Mouse (Mus musculus): ENCODE results near the gene Pik3cb. TPM values are rescaled to one million over a fixed set of nuclear protein-coding genes. Genes with fewer than 3 reads are reported as not detected.

Pik3cb gene
- total and polyA plus RNA-seq, 2 experiments from 2014 or later: 3.8 to 5.8 TPM

DNA sequence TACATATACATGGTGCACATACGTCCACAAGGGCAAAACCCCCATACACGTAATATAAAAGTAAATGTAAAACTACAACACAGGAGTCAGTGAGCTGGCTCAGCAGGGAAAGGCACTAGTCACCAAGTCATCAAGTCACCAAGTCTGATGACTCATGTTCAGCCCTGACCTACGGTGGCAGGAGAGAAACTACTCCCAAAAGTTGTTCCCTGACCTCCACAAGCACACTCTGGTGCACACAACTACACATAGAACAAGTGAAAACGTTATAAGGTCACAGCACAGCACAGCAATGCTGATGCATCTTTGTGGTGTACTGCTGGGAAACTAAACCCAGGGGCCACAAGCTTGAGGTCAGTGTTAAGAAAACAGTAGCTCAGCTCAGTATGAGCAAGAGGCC lies 49.9 kb downstream of the Pik3cb start:
- H3K9ac ChIP-seq (replicated peaks; ENCODE audit: low read length, poor library complexity, severe bottlenecking): no peak overlapping the region
- no peak overlapping the region for H3K27ac ChIP-seq (ENCODE audit: low read depth, low read length)
- TF ChIP-seq CTCF (IDR thresholded peaks at IDR 0.05): no peak
- ATAC-seq (ENCODE audit: low FRiP score): no peak
- H3K9me3 ChIP-seq (ENCODE audit: low read length): no peaks in the 10 kb centered on the region
- WGBS: 88% methylated on average over 4 of the region's 4 CpGs
- H3K36me3 ChIP-seq (ENCODE audit: insufficient read depth, low read length): peaks cover 5% of the 10 kb centered on the region; the same call in 1 of the 2 replicates
- H3K4me3 ChIP-seq (ENCODE audit: low read depth, low read length): no peak overlapping the region
- no peak for DNase-seq (ENCODE audit: low spot score)
- H3K27me3 ChIP-seq (ENCODE audit: insufficient read depth, low read length): no peaks in the 10 kb centered on the region
- H3K4me1 ChIP-seq (ENCODE audit: insufficient read depth, low read length): no peaks in the 10 kb centered on the region
- H3K4me2 ChIP-seq (ENCODE audit: low read depth, low read length, poor library complexity, severe bottlenecking): no peak overlapping the region

DNA sequence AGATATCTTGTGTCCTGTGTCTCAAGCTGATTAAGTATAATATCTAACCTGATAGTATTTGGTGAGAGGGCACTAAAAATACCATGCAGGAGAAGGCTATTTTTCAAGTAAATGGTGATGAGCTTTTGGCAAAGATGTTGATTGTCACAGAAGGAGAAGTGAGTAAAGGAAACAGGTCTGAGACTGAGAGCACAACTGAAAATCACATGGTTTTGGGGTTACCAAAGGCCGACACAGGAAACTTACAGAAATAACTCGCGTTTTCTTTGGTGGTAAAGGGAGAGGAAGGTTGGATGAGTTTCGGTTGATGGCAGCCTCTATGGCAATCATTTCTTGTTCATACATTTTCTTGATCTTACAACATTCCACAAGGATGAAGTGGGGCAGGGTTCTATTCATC lies 50.5 kb downstream of the Pik3cb start:
- Histone ChIP-seq H3K9me3 (ENCODE audit: low read length) (no peaks in the 10 kb centered on the region), H3K4me2 (ENCODE audit: low read depth, low read length, poor library complexity, severe bottlenecking) (no peak overlapping the region), H3K4me3 (ENCODE audit: low read depth, low read length) (no peak overlapping the region), H3K36me3 (ENCODE audit: insufficient read depth, low read length) (peaks cover 5% of the 10 kb centered on the region; the same call in 1 of the 2 replicates), H3K9ac (replicated peaks; ENCODE audit: low read length, poor library complexity, severe bottlenecking) (no peak overlapping the region), H3K27me3 (ENCODE audit: insufficient read depth, low read length) (no peaks in the 10 kb centered on the region), H3K27ac (ENCODE audit: low read depth, low read length) (no peak overlapping the region), H3K4me1 (ENCODE audit: insufficient read depth, low read length) (no peaks in the 10 kb centered on the region)
- no peak for DNase-seq (ENCODE audit: low spot score)
- TF ChIP-seq CTCF (IDR thresholded peaks at IDR 0.05): no peak
- ATAC-seq (ENCODE audit: low FRiP score): no peak
- WGBS: 97% methylated on average over 4 of the region's 4 CpGs

DNA sequence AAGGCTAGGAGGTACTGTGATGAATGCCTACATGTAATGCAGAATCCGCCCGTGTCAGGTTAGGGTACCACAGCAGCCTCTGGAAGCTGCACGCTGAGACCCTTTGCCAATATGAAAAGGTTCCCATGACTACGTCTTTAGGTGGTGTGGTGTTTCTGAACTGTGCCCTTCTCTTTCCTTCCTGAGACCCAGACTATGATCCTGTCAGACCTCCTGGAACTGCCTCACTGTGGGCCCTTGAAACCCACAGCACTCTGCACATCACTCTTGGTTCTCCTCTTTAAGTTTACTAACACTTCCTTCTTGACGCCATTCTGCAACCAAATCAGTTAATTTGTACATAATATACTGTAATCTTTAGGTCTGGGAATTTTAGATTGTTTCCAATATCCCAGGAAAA lies 58.7 kb downstream of the Pik3cb start:
- no peak overlapping the region for H3K27ac ChIP-seq (ENCODE audit: low read depth, low read length)
- no peaks in the 10 kb centered on the region for H3K4me1 ChIP-seq (ENCODE audit: insufficient read depth, low read length)
- no peak for TF ChIP-seq CTCF (IDR thresholded peaks at IDR 0.05)
- 93% methylated on average over 5 of the region's 5 CpGs for WGBS
- no peak overlapping the region for H3K4me3 ChIP-seq (ENCODE audit: low read depth, low read length)
- H3K4me2 ChIP-seq (ENCODE audit: low read depth, low read length, poor library complexity, severe bottlenecking): no peak overlapping the region
- no peak overlapping the region for H3K9ac ChIP-seq (replicated peaks; ENCODE audit: low read length, poor library complexity, severe bottlenecking)
- no peaks in the 10 kb centered on the region for H3K9me3 ChIP-seq (ENCODE audit: low read length)
- ATAC-seq (ENCODE audit: low FRiP score) (no peak), DNase-seq (ENCODE audit: low spot score) (no peak)
- H3K27me3 ChIP-seq (ENCODE audit: insufficient read depth, low read length): no peaks in the 10 kb centered on the region
- H3K36me3 ChIP-seq (ENCODE audit: insufficient read depth, low read length): peaks cover 4% of the 10 kb centered on the region

DNA sequence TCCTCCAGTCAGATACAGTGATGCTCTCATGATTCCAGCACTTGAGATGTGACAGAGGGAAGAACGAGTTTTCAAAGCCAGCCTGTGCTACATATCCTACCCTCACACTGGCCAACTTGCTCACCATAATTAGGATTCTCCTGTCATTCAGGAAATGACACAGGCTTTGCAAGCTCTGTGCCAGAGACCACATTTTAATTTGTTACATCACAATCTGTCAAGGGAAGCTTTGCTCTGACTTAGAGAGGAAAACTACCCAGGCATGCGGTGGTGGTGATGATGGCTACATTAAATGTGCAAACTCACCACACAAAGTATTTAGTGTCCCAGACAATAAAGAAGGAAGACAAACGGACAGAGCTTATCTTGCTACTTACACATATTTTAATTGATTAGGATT lies 59.1 kb downstream of the Pik3cb start:
- no peak overlapping the region for H3K27ac ChIP-seq (ENCODE audit: low read depth, low read length)
- H3K9me3 ChIP-seq (ENCODE audit: low read length): no peaks in the 10 kb centered on the region
- DNase-seq (ENCODE audit: low spot score): no peak
- TF ChIP-seq CTCF (IDR thresholded peaks at IDR 0.05): no peak
- no peaks in the 10 kb centered on the region for H3K27me3 ChIP-seq (ENCODE audit: insufficient read depth, low read length)
- no peaks in the 10 kb centered on the region for H3K4me1 ChIP-seq (ENCODE audit: insufficient read depth, low read length)
- H3K4me2 ChIP-seq (ENCODE audit: low read depth, low read length, poor library complexity, severe bottlenecking): no peak overlapping the region
- WGBS: 92% methylated on average over 3 of the region's 3 CpGs
- H3K36me3 ChIP-seq (ENCODE audit: insufficient read depth, low read length): peaks cover 4% of the 10 kb centered on the region
- no peak overlapping the region for H3K4me3 ChIP-seq (ENCODE audit: low read depth, low read length)
- no peak for ATAC-seq (ENCODE audit: low FRiP score)
- H3K9ac ChIP-seq (replicated peaks; ENCODE audit: low read length, poor library complexity, severe bottlenecking): no peak overlapping the region

DNA sequence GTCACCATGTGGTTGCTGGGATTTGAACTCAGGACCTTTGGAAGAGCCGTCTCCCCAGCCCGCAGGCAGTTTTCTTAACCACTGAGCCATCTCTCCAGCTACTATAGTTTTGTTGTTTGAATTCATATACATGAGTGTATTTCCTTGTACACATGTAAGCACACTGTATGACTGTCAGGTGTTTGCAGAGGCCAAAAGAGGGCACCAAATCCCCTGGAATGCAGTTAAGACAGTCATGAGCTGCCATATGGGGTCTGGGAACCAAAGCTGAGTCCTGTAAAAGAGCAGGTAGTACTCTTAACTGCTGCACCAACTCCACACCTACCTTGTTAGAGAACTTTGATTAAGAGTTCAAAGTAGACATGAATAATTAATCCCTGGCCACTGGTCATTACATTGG lies 59.8 kb downstream of the Pik3cb start:
- Histone ChIP-seq H3K36me3 (ENCODE audit: insufficient read depth, low read length) (peaks cover 4% of the 10 kb centered on the region), H3K9ac (replicated peaks; ENCODE audit: low read length, poor library complexity, severe bottlenecking) (no peak overlapping the region), H3K27me3 (ENCODE audit: insufficient read depth, low read length) (no peaks in the 10 kb centered on the region), H3K4me1 (ENCODE audit: insufficient read depth, low read length) (no peaks in the 10 kb centered on the region), H3K4me2 (ENCODE audit: low read depth, low read length, poor library complexity, severe bottlenecking) (no peak overlapping the region), H3K9me3 (ENCODE audit: low read length) (no peaks in the 10 kb centered on the region), H3K27ac (ENCODE audit: low read depth, low read length) (no peak overlapping the region), H3K4me3 (ENCODE audit: low read depth, low read length) (no peak overlapping the region)
- no peak for DNase-seq (ENCODE audit: low spot score)
- WGBS: 97% methylated on average over 2 of the region's 2 CpGs
- no peak for ATAC-seq (ENCODE audit: low FRiP score)
- TF ChIP-seq CTCF (IDR thresholded peaks at IDR 0.05): no peak

DNA sequence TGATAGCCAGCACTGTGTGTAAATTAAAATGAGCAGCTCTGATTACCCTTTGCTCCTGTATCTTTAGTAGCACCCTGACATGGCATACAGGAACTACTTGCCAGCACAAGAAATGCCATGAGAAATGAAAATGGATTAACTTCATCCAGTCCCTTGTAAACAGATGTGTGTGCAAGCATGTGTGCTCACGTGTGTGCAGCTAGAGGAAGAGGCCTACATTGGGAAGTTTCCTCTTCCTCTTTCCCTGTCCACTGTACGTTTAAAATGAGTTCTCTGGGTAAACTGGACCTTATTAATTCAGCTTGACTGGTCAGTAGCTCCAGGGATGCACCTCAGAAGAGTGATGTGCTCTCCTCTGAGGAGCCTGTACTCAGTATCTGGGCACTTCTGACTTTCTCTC lies 66.0 kb downstream of the Pik3cb start:
- ATAC-seq (ENCODE audit: low FRiP score) (no peak), DNase-seq (ENCODE audit: low spot score) (no peak)
- H3K9ac ChIP-seq (replicated peaks; ENCODE audit: low read length, poor library complexity, severe bottlenecking): no peak overlapping the region
- TF ChIP-seq CTCF (IDR thresholded peaks at IDR 0.05): no peak
- WGBS: 65% methylated on average over 2 of the region's 2 CpGs
- H3K4me1 ChIP-seq (ENCODE audit: insufficient read depth, low read length): no peaks in the 10 kb centered on the region
- no peak overlapping the region for H3K4me2 ChIP-seq (ENCODE audit: low read depth, low read length, poor library complexity, severe bottlenecking)
- no peak overlapping the region for H3K27ac ChIP-seq (ENCODE audit: low read depth, low read length)
- H3K9me3 ChIP-seq (ENCODE audit: low read length): no peaks in the 10 kb centered on the region
- H3K27me3 ChIP-seq (ENCODE audit: insufficient read depth, low read length): no peaks in the 10 kb centered on the region
- H3K36me3 ChIP-seq (ENCODE audit: insufficient read depth, low read length): peaks cover 6% of the 10 kb centered on the region
- H3K4me3 ChIP-seq (ENCODE audit: low read depth, low read length): no peak overlapping the region

Data from midbrain, postnatal 0 days (tissue).